Mouse (Mus musculus) myocyte (in vitro differentiated cells): Measurements from ENCODE around the gene Rpl10a.
"Not testable (repeated sequence)": the region's sequence is repeated elsewhere in the genome, so short reads cannot be mapped to it uniquely, and the experiment has no call there.

Experiments
- CEBPB ChIP-seq: IDR thresholded peaks from 2 replicates; pipeline ENCODE4 v1.6.1; 2011; ENCODE audit warnings: mild to moderate bottlenecking, moderate library complexity; ENCODE audit not compliant: poor library complexity, insufficient read depth, severe bottlenecking
- E2F4 ChIP-seq: IDR thresholded peaks from one replicate; pipeline ENCODE4 v1.6.1; 2011; ENCODE audit warnings: mild to moderate bottlenecking, control low read depth, moderate library complexity; ENCODE audit not compliant: insufficient read depth
- MAX ChIP-seq: IDR thresholded peaks from one replicate; pipeline ENCODE4 v1.6.1; 2011; ENCODE audit warnings: low read depth, mild to moderate bottlenecking, control low read depth
- MYOD1 ChIP-seq, 3 experiments: IDR thresholded peaks; one replicate each; pipeline ENCODE4 v1.6.1; 2011; ENCODE audit warnings: control low read depth in 2 of 3, low read depth in 2 of 3, mild to moderate bottlenecking in 2 of 3, moderate library complexity in 1 of 3; ENCODE audit not compliant: insufficient read length in 2 of 3, control insufficient read depth in 1 of 3
- MYOG ChIP-seq, 3 experiments: IDR thresholded peaks; one replicate each; pipeline ENCODE4 v1.6.1; 2011; ENCODE audit warnings: control low read depth in 2 of 3, low read depth in 2 of 3, mild to moderate bottlenecking in 2 of 3; ENCODE audit not compliant: insufficient read length in 2 of 3, control insufficient read depth in 1 of 3, insufficient read depth in 1 of 3
- POLR2A ChIP-seq: IDR thresholded peaks from one replicate; pipeline ENCODE4 v1.6.1; 2011; ENCODE audit warnings: low read depth, mild to moderate bottlenecking, control low read depth, moderate library complexity; ENCODE audit not compliant: insufficient read length
- POLR2AphosphoS2 ChIP-seq: IDR thresholded peaks from one replicate; pipeline ENCODE4 v1.6.1; 2011; ENCODE audit warnings: low read depth, control low read depth; ENCODE audit not compliant: insufficient read length
- TCF12 ChIP-seq: IDR thresholded peaks from one replicate; pipeline ENCODE4 v1.6.1; 2011; ENCODE audit warnings: mild to moderate bottlenecking, control low read depth; ENCODE audit not compliant: poor library complexity, insufficient read depth, severe bottlenecking
- USF1 ChIP-seq: IDR thresholded peaks from one replicate; pipeline ENCODE4 v1.6.1; 2011; ENCODE audit warnings: low read depth, mild to moderate bottlenecking, control low read depth, moderate library complexity

DNA sequence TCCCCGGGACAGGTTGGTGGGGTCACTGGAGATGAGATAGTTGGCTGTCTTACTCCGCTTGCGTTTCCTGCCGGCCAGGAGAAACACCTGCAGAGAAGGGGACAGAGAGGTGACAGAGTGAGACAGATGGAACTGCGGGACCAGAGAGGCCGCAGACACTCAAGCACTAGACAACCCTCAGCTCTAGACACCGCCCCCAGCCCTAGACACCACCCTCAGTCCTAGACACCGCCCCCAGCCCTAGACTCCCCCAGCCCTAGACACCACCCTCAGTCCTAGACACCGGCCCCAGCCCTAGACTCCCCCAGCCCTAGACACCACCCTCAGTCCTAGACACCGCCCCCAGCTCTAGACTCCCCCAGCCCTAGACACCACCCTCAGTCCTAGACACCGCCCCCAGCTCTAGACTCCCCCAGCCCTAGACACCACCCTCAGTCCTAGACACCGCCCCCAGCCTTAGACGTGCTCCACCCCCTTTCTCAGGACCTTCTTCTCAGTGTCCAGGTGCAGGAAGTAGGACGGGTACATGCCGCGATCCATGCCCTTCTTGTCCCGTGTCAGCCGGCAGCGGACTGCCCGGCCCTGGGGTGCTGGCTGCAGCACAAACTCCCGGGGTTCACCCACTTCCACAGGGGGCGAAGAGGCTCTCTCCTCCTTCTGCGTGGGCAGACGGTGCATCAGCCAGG is 30.4 kb downstream of the Rpl10a start:
- TF ChIP-seq POLR2A; MYOD1 (IDR thresholded peaks at IDR 0.05; ENCODE audit: control insufficient read depth in 1 of 3, insufficient read length in 2 of 3, low read depth in 2 of 3); E2F4; USF1; MYOG (IDR thresholded peaks at IDR 0.05; ENCODE audit: control insufficient read depth in 1 of 3, insufficient read depth in 1 of 3, insufficient read length in 2 of 3, low read depth in 2 of 3); TCF12; POLR2AphosphoS2; MAX; CEBPB: not testable (repeated sequence)
